ENCODE assay signal across 8 mouse cellular contexts in the genomic region with DNA sequence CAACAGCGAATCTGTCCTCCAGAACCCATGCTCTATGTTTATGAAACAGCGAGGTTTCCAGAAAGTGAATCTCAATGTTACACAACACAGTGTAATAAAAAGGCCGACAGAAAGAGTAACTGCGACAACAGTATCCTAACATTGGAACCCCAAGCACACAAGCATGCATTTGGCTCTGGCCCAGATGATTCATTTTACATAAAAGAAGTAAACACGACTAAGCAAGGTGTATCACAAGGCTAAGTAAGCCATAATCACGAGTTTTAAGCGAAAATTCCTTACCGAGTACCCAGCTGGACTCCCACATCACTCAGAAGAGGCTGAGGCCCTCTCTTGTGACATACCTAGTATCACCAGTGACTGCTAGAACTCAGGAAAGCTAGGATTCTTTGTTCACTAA. TPM values are rescaled to one million over a fixed set of nuclear protein-coding genes. Genes with fewer than 3 reads are reported as not detected.
DNase-seq lines count a peak whose midpoint lies in the region; ATAC-seq and TF ChIP-seq lines count a peak whose summit lies in the region.

No protein-coding gene starts in this region.

- H3K27me3 ChIP-seq in heart, embryonic 15.5 days, result no peaks in the 10 kb centered on the region
- no peaks in the 10 kb centered on the region for H3K27me3 ChIP-seq in liver, embryonic 11.5 days (replicated peaks; ENCODE audit: control insufficient read depth, insufficient read depth, low read length)

- no peak for ATAC-seq in heart, embryonic 15.5 days (replicated peaks; ENCODE audit: insufficient number of reproducible peaks, insufficient read depth, low FRiP score, low read depth)
- no peak for ATAC-seq in liver, embryonic 11.5 days (replicated peaks; ENCODE audit: low FRiP score)
- ATAC-seq in megakaryocyte-erythroid progenitor cell, adult 5-6 weeks (replicated peaks; ENCODE audit: low FRiP score, low TSS enrichment, poor library complexity, severe bottlenecking), result no peak

- intact Hi-C loops in left cerebral cortex, adult 2 months (cut with DNase I), result loop anchor here (5.0 kb wide), 1 partner anchor 61 kb away; no protein-coding TSS in a partner anchor
- intact Hi-C loops in left cerebral cortex, postnatal 4 days (cut with DNase I), result no loop called here

- peak overlapping the region; percentile 92 for H3K27ac ChIP-seq in left cerebral cortex, adult 2 months
- H3K27ac ChIP-seq in heart, embryonic 15.5 days, result peak overlapping the region; percentile 26; the same call in 1 of the 2 replicates
- no peak overlapping the region for H3K27ac ChIP-seq in liver, embryonic 11.5 days (ENCODE audit: low read depth, low read length)
- peak overlapping the region; percentile 54; the same call in 1 of the 2 replicates for H3K27ac ChIP-seq in olfactory bulb, adult 2 months (ENCODE audit: insufficient read depth, low read depth, low read length)

- no peaks in the 10 kb centered on the region for H3K9me3 ChIP-seq in heart, embryonic 15.5 days (replicated peaks)
- H3K9me3 ChIP-seq in liver, embryonic 11.5 days (ENCODE audit: control insufficient read depth, low read length), result no peaks in the 10 kb centered on the region

- peaks cover 31% of the 10 kb centered on the region for H3K4me1 ChIP-seq in heart, embryonic 15.5 days (replicated peaks)
- H3K4me1 ChIP-seq in liver, embryonic 11.5 days (replicated peaks; ENCODE audit: control insufficient read depth, insufficient read depth, low read length), result peaks cover 24% of the 10 kb centered on the region
- peaks cover 10% of the 10 kb centered on the region for H3K4me1 ChIP-seq in olfactory bulb, adult 2 months (ENCODE audit: control insufficient read depth, insufficient read depth, low read length)

- WGBS in heart, embryonic 15.5 days, result 24% methylated on average over 8 of the region's 8 CpGs
- 29% methylated on average over 8 of the region's 8 CpGs for whole genome bisulfite sequencing in liver, embryonic 11.5 days
- WGBS in olfactory bulb, adult 2 months, result under 1% methylated on average over 8 of the region's 8 CpGs

- no peaks in the 10 kb centered on the region for H3K36me3 ChIP-seq in heart, embryonic 15.5 days
- no peaks in the 10 kb centered on the region for H3K36me3 ChIP-seq in liver, embryonic 11.5 days (ENCODE audit: control insufficient read depth, insufficient read depth, low read length)

- H3K4me2 ChIP-seq in heart, embryonic 15.5 days, result peak overlapping the region; percentile 74
- peak overlapping the region; percentile 83 for H3K4me2 ChIP-seq in liver, embryonic 11.5 days

- TF ChIP-seq POLR2A in brain, embryonic 14.5 days (IDR thresholded peaks at IDR 0.05; ENCODE audit: borderline replicate concordance, extremely low read depth, insufficient read depth, insufficient read length, poor library complexity, severe bottlenecking), result no peak
- no peak for TF ChIP-seq POLR2A in olfactory bulb, adult 2 months (IDR thresholded peaks at IDR 0.05; ENCODE audit: insufficient read depth, low read depth, low read length)

- TF ChIP-seq CTCF in left cerebral cortex, adult 2 months (IDR thresholded peaks at IDR 0.05), result no peak
- TF ChIP-seq CTCF in brain, embryonic 14.5 days (IDR thresholded peaks at IDR 0.05; ENCODE audit: borderline replicate concordance, extremely low read depth, insufficient read depth, insufficient read length), result no peak
- TF ChIP-seq CTCF in olfactory bulb, adult 2 months (IDR thresholded peaks at IDR 0.05; ENCODE audit: insufficient read depth, low read depth, low read length), result no peak

- peak overlapping the region; percentile 25 for H3K9ac ChIP-seq in heart, embryonic 15.5 days
- H3K9ac ChIP-seq in liver, embryonic 11.5 days (ENCODE audit: low read depth, low read length), result peak overlapping the region; percentile 50

- no peak for DNase-seq in left cerebral cortex, adult 2 months (ENCODE audit: extremely low spot score in 1 of 2, low spot score in 2 of 2)
- no peak for DNase-seq in left cerebral cortex, postnatal 4 days
- peak; percentile 42 for DNase-seq in brain, embryonic 14.5 days (ENCODE audit: low read depth)
- no peak for DNase-seq in liver, embryonic 11.5 days (ENCODE audit: low spot score)
- DNase-seq in urinary bladder, postnatal 10 days (ENCODE audit: low spot score), result no peak

- H3K4me3 ChIP-seq in left cerebral cortex, adult 2 months, result peak overlapping the region; percentile 88
- H3K4me3 ChIP-seq in heart, embryonic 15.5 days, result peak overlapping the region; percentile 37
- peak overlapping the region; percentile 94 for H3K4me3 ChIP-seq in liver, embryonic 11.5 days (ENCODE audit: low read depth, low read length)
- H3K4me3 ChIP-seq in olfactory bulb, adult 2 months (ENCODE audit: insufficient read depth, low read depth, low read length), result no peak overlapping the region

RNA-seq across cellular contexts. Expression of gene Ranbp9, which starts 2.5 kb away (rescaled TPM):
- total RNA-seq in left cerebral cortex, adult 2 months (2021), result 100 to 1,000 TPM; 102 to 105 TPM
- 10 to 100 TPM; 64.7 to 66.3 TPM for total RNA-seq in left cerebral cortex, postnatal 4 days (2021)
- 42.6 and 49.5 TPM in 2 replicates for polyA plus RNA-seq in brain, embryonic 14.5 days (2012; rRNA removed)
- polyA plus RNA-seq in heart, embryonic 15.5 days (2015; fragmentation: Nextera tagmentation; extraction: Ambion mirVana), result 6.5 and 7.7 TPM in 2 replicates
- polyA plus RNA-seq in liver, embryonic 11.5 days (2014; fragmentation: Nextera tagmentation; extraction: Ambion mirVana), result 6.3 and 7.1 TPM in 2 replicates
- polyA plus RNA-seq in olfactory bulb, adult 2 months (2012; ENCODE audit: insufficient read depth, insufficient read length, low replicate concordance, missing spikeins), result 568 TPM in 1 of 2 replicates, not detected in the other
- 36.8 and 36.9 TPM in 2 replicates for total RNA-seq in megakaryocyte-erythroid progenitor cell, adult 5-6 weeks (2014; fragmentation: Nextera tagmentation)
- total RNA-seq in megakaryocyte-erythroid progenitor cell, adult 5-6 weeks (2017), result 54.2 and 60.4 TPM in 2 replicates
